Mouse (Mus musculus) heart, postnatal 0 days (tissue): ENCODE results near the gene Ttc28. TPM values are rescaled to one million over a fixed set of nuclear protein-coding genes. Genes with fewer than 3 reads are reported as not detected.

Experiments used
- ATAC-seq: fragments of 200-750 bp; cut with Nextera tagmentation; 2 replicates; pipeline ENCODE4 v1.8.0; 2017; ENCODE audit warnings: low read depth, moderate number of reproducible peaks, moderate library complexity; ENCODE audit not compliant: insufficient read depth
- DNase-seq: peaks from one replicate; pipeline ENCODE4 v3.0.0-alpha.2; 2016; ENCODE audit warnings: low spot score
- H3K27ac ChIP-seq: fragments of 300-500 bp; sonication (generic); 2 replicates; pipeline ENCODE4 v1.5.1; 2014; ENCODE audit warnings: low read depth, mild to moderate bottlenecking
- H3K27me3 ChIP-seq: fragments of 300-500 bp; sonication (generic); 2 replicates; pipeline ENCODE4 v1.6.1; 2014; ENCODE audit warnings: low read length, mixed read lengths; ENCODE audit not compliant: control insufficient read depth, insufficient read depth
- H3K36me3 ChIP-seq: fragments of 300-500 bp; sonication (generic); replicated peaks from 2 replicates; pipeline ENCODE4 v1.6.1; 2014; ENCODE audit warnings: low read length, mixed read lengths; ENCODE audit not compliant: control insufficient read depth, insufficient read depth
- H3K4me1 ChIP-seq: fragments of 300-500 bp; sonication (generic); 2 replicates; pipeline ENCODE4 v1.6.1; 2014; ENCODE audit warnings: antibody characterized with exemption; ENCODE audit not compliant: control insufficient read depth, insufficient read depth
- H3K4me2 ChIP-seq: fragments of 300-500 bp; sonication (generic); 2 replicates; pipeline ENCODE4 v1.6.1; 2014; ENCODE audit warnings: low read depth, mild to moderate bottlenecking, low read length, moderate library complexity
- H3K4me3 ChIP-seq: fragments of 300-500 bp; sonication (generic); 2 replicates; pipeline ENCODE4 v1.5.1; 2014; ENCODE audit warnings: low read depth, low read length
- H3K9ac ChIP-seq: fragments of 300-500 bp; sonication (generic); replicated peaks from 2 replicates; pipeline ENCODE4 v1.6.1; 2014; ENCODE audit warnings: low read depth, low read length, mixed read lengths
- H3K9me3 ChIP-seq: fragments of 300-500 bp; sonication (generic); replicated peaks from 2 replicates; pipeline ENCODE4 v1.6.1; 2016; ENCODE audit warnings: low read length; ENCODE audit not compliant: control insufficient read depth
- CTCF ChIP-seq: IDR thresholded peaks from 2 replicates; pipeline ENCODE4 v1.5.1; 2016; ENCODE audit warnings: antibody characterized with exemption, control low read depth, low read depth
- EP300 ChIP-seq: IDR thresholded peaks from 2 replicates; pipeline ENCODE4 v1.6.1; 2016; ENCODE audit warnings: antibody characterized with exemption, low read depth
- WGBS: fragments of 180-500 bp; shearing (Covaris S2); extraction: QIAGEN DNeasy Blood & Tissue Kit; methylation state at CpG from one replicate; pipeline ENCODE4 v1.1.7; 2014; 5-methylcytosine and 5-hydroxymethylcytosine counted together
- polyA plus RNA-seq: library from polyadenylated mRNA; unstranded; fragments of >200 nt; fragmentation: Nextera tagmentation; extraction: Ambion mirVana; gene quantifications from 2 replicates; pipeline ENCODE4 v1.2.1, GENCODE M21; 2015
- total RNA-seq: library from RNA; depleted of rRNA; stranded (reverse); fragments of >200 nt; gene quantifications from 2 replicates; pipeline ENCODE4 v1.2.3, GENCODE M21; 2014; ENCODE audit warnings: low replicate concordance

Ttc28 gene
- total and polyA plus RNA-seq, 2 experiments from 2014 or later: 4.6 to 14.2 TPM

- no peak for TF ChIP-seq EP300
- no peak for TF ChIP-seq CTCF
- ATAC-seq: no peak
Observed at GRCm38 (mm10) chr5:110967483-110968055, 88.0 kb downstream of the Ttc28 start.

DNA sequence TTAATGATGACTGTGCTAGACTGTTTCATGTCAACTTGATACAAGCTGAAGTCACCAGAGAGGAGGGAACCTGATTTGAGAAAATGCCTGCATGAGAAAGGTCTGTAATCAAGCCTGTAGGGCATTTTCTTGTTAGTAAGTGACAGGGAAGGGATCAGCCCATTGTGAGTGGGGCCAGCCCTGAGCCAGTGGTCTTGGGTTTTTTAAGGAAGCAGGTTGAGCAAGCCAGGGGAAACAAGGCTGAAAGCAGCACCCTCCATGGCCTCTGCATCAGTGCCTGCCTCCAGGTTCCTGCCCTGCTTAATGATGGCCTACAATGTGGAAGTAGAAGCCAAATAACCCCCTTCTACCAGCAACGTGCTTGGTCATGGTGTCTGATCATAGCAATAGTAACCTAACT lies 89.0 kb downstream of the Ttc28 start:
- H3K9me3 ChIP-seq: no peaks in the 10 kb centered on the region
- DNase-seq: no peak
- H3K4me3 ChIP-seq: no peak overlapping the region
- no peak overlapping the region for H3K27ac ChIP-seq
- H3K9ac ChIP-seq: no peak overlapping the region
- TF ChIP-seq EP300 (no peak), CTCF (no peak)
- no peaks in the 10 kb centered on the region for H3K27me3 ChIP-seq
- no peak for ATAC-seq
- peaks cover 12% of the 10 kb centered on the region; the same call in 1 of the 2 replicates for H3K4me1 ChIP-seq
- H3K36me3 ChIP-seq: no peaks in the 10 kb centered on the region
- 81% methylated on average over 1 of the region's 1 CpGs for WGBS
- no peak overlapping the region for H3K4me2 ChIP-seq

More at GRCm38 (mm10) chr5:110967483-110968055, 88.0 kb downstream of the Ttc28 start:
- no peak overlapping the region for H3K27ac ChIP-seq
- no peak for DNase-seq
- H3K9ac ChIP-seq: no peak overlapping the region
- no peaks in the 10 kb centered on the region for H3K36me3 ChIP-seq
- H3K4me1 ChIP-seq: peaks cover 12% of the 10 kb centered on the region; the same call in 1 of the 2 replicates
- H3K4me3 ChIP-seq: no peak overlapping the region
- 83% methylated on average over 11 of the region's 11 CpGs for WGBS
- H3K27me3 ChIP-seq: no peaks in the 10 kb centered on the region
- H3K9me3 ChIP-seq: no peaks in the 10 kb centered on the region
- no peak overlapping the region for H3K4me2 ChIP-seq

- no peaks in the 10 kb centered on the region for H3K9me3 ChIP-seq
- 25% methylated on average over 9 of the region's 9 CpGs for WGBS
- H3K4me2 ChIP-seq: no peak overlapping the region
- H3K36me3 ChIP-seq: no peaks in the 10 kb centered on the region
- TF ChIP-seq CTCF (no peak), EP300 (no peak)
- ATAC-seq (peak; percentile 66; the same call in 1 of the 2 replicates), DNase-seq (peak; percentile 56)
- no peak overlapping the region for H3K9ac ChIP-seq
- peaks cover 12% of the 10 kb centered on the region; the same call in 1 of the 2 replicates for H3K4me1 ChIP-seq
- H3K27me3 ChIP-seq: no peaks in the 10 kb centered on the region
- H3K27ac ChIP-seq: no peak overlapping the region
- H3K4me3 ChIP-seq: no peak overlapping the region
Observed at GRCm38 (mm10) chr5:110970162-110970780, 90.7 kb downstream of the Ttc28 start.

GRCm38 (mm10) chr5:110976721-110977120 lies 97.1 kb downstream of the Ttc28 start:
- Histone ChIP-seq H3K36me3 (no peaks in the 10 kb centered on the region), H3K27ac (no peak overlapping the region), H3K4me2 (no peak overlapping the region), H3K27me3 (no peaks in the 10 kb centered on the region; the same call in 1 of the 2 replicates), H3K9me3 (no peaks in the 10 kb centered on the region), H3K9ac (no peak overlapping the region), H3K4me1 (peaks cover 6% of the 10 kb centered on the region; the same call in 1 of the 2 replicates), H3K4me3 (no peak overlapping the region)
- TF ChIP-seq CTCF (no peak), EP300 (no peak)
- ATAC-seq: no peak
- no peak for DNase-seq
- WGBS: 74% methylated on average over 7 of the region's 7 CpGs

DNA sequence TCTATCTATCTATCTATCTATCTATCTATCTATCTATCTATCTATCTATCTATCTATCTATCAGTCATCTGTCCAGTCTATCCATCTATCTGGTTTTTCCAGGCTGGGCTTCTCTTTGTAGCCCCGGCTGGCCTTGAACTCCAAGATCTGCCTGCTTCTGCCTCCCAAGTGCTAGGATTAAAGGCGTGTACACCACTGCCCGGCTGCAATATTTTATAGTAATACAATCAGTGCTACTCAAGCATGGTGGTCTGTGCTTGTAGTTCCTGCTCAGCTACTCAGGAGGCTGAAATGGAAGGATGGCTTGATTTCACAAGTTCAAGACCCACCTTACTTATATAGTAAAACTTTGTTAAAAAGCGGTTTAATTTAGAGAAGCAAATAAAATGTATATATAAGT lies 98.2 kb downstream of the Ttc28 start:
- no peaks in the 10 kb centered on the region; the same call in 1 of the 2 replicates for H3K27me3 ChIP-seq
- no peaks in the 10 kb centered on the region for H3K9me3 ChIP-seq
- H3K36me3 ChIP-seq: no peaks in the 10 kb centered on the region
- no peak overlapping the region for H3K27ac ChIP-seq
- no peak overlapping the region for H3K4me2 ChIP-seq
- no peak overlapping the region for H3K4me3 ChIP-seq
- 78% methylated on average over 4 of the region's 4 CpGs for WGBS
- DNase-seq (no peak), ATAC-seq (no peak)
- TF ChIP-seq EP300: no peak
- H3K9ac ChIP-seq: no peak overlapping the region
- peaks cover 6% of the 10 kb centered on the region; the same call in 1 of the 2 replicates for H3K4me1 ChIP-seq
